Mouse (Mus musculus): ENCODE measurements around the gene Zbtb22.
"Not testable (repeated sequence)": the region's sequence is repeated elsewhere in the genome, so short reads cannot be mapped to it uniquely, and the experiment has no call there.

Gene Zbtb22

DNA sequence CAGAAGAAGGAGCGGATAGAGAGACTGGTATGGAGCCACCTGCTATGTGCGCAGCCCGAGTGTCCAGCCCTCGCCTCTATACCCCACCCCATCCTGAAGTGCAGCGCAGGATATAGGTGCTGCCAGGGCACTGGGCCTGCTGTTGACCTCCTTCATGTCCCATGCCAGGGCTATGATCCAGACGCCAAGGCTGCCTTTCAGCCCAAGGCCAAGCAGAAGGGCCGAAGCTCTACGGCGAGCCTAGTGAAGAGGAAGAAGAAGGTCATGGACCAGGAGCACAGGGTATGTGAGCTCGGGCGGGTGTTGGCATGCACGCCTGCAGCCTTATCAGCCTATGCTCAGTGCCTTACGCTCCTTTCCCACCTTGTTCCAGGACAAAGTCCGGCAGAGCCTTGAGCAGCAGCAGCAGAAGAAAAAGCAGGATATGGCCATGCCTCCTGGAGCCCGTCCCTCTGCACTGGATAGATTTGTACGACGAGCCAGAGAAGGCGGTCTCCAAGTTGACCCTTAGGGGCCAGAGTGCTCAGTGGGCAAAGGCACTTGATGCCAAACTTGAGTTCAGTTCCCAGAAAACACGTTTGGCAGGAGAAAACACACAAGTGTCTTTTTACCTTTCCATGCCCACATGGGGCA is 33.3 kb downstream of the Zbtb22 start:
- DNase-seq: no peak

DNA sequence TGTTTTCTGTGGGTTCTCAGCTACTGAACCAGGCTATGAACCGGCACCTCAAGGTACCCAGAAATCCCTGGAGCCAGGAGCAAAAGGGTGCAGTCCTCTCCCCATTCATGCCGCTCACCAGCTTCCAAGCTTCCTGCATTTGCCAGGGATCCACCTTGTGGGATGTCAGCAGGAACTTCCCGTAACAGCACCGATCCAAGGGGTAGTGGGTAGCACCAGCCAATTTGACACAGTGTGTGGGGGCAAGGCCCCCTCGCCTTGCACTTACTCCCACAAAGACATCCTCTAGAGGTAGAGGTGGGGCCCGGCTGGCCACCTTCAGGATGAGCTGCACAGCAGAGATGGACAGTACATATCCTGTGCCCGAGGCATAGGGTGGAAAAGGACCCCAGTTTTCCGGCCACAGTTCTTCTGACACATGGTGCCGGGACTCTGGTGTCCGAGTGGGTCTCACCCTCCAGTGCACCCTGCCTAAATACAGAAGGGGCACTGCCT is 34.5 kb downstream of the Zbtb22 start:
- DNase-seq: no peak

GRCm38 (mm10) chr17:33951021-33951946 is 35.6 kb downstream of the Zbtb22 start, which contains the start of gene B3galt4:
Gene B3galt4 (minus strand): TSS chr17:33951488.
- peak; percentile 85 for DNase-seq

GRCm38 (mm10) chr17:33952015-33952414 is 36.3 kb downstream of the Zbtb22 start:
- DNase-seq: not testable (repeated sequence)

GRCm38 (mm10) chr17:33952879-33953278 is 37.2 kb downstream of the Zbtb22 start:
- no peak for DNase-seq

DNA sequence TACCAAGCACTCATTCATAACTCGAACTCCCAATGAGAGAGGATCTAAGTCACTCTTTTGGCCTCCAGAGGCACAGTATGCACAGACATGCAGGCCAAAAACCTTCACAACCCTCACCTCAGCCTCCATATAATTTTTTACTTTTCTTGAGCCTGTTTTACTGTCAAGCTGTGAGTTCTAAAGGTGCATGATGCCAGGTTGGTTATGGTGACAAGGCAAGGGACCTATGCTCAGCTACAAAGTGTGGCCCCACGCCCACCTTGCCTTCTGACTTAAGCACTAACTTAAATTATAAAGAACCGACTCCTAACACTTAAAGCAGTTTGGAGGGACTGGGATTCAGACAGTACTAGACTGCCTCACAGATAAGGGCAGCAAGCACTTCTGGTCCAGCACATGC is 37.6 kb downstream of the Zbtb22 start:
- DNase-seq: no peak

DNA sequence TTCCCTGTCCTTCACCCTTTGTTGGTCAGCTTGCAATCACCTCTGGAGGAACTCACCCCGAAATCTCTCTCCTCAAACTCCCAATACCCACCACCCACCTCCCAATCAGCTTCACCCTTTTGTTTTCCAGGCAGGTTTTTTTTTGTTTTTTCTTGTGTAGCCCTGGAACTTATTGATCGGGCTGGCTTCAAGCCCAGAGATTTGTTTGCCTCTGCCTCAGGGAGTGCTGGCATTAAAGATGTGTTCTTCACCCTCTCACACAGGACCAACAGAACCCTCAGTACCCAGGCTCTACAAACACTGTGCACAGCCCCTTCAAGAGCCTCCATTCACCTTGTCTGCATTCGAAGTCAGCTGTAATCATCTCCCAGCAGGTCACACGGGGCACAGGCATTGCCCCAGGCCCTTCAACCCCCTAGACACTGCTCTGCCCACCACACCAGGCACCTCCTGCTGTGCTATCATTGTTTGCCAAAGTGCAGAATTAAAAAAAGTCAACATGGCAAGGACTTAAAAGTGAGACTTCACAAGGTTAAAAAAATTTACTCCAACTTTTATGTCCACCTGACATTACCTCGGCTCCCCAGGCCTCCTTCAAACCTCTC is 38.4 kb downstream of the Zbtb22 start:
- DNase-seq: no peak

DNA sequence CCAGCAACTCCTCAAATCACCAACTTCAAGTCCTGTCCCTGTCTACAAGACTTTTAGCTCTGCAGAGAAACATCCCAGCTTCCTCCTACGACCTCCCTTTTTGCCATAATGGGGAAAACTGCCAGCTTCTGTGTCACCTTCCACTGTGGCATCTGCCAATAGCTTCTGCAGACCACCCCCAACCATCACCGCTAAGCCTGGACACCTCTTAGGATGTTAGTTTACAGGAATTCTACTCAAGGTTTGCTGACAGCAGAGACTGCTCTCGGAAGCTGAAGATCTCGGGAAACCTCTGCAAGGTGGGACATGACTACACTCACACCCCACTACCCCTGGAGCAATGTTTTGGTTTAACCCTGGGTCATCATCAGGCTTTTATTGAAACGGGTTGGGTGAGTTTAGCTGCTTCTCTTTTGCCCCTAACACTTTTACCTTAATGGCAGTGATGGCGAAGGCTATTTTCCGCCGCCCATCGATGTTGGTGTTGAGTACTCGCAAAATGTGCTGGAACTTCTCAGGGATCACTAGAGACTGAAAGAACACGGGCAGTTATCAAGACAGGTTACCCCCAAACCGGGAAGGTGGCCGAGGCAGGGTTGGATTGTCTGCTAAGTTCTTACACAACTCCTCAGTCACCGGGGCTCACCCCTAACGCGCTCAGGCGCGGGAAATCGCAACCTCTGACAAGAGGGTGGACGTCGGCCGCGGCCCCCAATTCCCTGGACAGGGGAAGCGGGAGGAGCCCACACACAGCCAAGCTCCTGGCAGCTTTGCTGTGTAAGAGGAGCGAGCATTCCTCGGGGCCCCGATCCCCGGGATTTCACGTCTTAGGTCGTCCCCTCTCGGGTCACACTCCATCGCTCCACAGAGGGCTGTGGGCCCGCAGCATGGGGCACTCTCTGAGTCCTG is 39.2 kb downstream of the Zbtb22 start:
- DNase-seq: no peak

DNA sequence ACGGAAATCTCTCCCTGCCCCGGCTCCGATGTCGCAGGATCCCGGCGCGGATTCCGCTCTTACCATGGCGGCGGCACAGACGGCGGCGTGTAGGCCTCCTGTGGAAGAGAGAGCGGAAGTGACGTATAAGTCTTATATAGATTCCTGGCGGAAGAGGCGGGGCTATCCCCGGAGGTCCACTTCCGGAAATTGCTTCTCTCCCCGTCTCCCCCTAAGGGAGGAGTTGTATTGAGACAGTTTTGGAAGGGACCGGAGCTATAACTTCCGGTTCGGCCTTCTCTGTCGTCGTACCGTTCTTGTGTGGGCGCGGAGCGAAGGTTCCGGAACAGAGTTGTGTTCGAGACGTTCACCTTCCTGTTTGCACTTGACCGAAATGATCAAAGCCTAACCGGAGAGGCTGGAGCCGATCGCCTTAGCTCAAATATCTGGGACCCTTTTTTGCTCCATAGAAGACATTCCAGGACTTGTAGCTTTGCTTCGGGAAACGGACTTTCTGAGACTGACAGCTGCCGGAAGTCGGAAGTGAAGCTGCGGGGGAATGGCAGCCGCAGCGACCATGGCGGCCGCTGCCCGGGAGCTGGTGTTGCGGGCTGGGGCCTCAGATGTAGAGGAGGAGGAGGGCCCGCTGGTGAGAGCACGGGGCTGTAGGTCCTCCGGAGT is 40.0 kb downstream of the Zbtb22 start, which contains the start of the genes Vps52 and Rps18:
Gene Vps52, plus strand, starts transcription at position 258 of the 660 bp plus-strand sequence.
Gene Rps18, minus strand, starts transcription at position 447 of the 660 bp plus-strand sequence.
- peak; percentile 97 for DNase-seq

- no peak for DNase-seq
Observed at GRCm38 (mm10) chr17:33956336-33956735, 40.6 kb downstream of the Zbtb22 start.

- no peak for DNase-seq
Observed at GRCm38 (mm10) chr17:33957493-33957892, 41.8 kb downstream of the Zbtb22 start.

- no peak for DNase-seq
Observed at GRCm38 (mm10) chr17:33958451-33958850, 42.7 kb downstream of the Zbtb22 start.

DNA sequence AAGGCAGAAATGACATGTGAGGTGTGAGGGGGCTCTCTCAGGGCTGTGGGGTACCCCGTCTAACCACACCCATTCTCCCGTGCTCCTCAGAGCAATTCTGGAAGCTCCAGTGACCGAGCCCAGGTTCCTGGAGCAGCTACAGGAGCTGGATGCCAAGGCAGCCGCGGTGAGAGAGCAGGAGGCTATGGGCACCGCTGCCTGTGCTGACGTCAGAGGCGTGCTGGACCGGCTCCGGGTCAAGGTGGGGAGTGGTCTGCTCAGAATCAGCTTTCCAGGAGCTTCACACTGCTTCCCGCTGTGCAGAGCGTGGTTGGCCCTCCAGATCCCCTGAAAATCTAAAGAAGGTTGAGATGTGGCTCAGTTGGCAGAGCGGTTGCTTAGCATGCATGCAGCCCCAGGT is 43.4 kb downstream of the Zbtb22 start:
- no peak for DNase-seq

GRCm38 (mm10) chr17:33959948-33960347 is 44.2 kb downstream of the Zbtb22 start:
- DNase-seq: peak; percentile 6

- DNase-seq: peak; percentile 2
Observed at GRCm38 (mm10) chr17:33962876-33963275, 47.2 kb downstream of the Zbtb22 start.

- DNase-seq: no peak
Observed at GRCm38 (mm10) chr17:33965082-33965845, 49.6 kb downstream of the Zbtb22 start.

- no peak for DNase-seq
Observed at GRCm38 (mm10) chr17:33965846-33966550, 50.3 kb downstream of the Zbtb22 start.

DNA sequence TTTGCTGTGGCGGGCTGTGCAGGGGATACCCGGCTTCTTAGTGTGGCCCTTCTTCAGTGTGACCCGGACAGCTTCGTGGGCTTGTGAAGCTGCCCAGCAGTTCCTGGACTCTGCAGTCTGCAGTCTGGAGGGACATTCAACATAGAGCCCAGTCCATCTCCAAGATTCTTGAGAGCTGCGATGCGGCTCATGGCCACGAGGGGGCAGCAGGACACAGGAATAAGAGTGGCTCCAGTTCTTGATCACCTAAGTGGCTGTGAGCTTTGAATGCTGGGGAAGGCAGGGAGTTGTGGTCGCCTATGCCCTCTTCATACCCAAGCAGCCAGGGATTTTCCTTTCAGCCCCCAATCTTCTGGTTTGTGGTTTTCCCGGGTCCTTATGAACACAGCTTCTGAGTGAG is 52.8 kb downstream of the Zbtb22 start:
- peak; percentile 79 for DNase-seq

Measured in thymus, postnatal 14 days (tissue).